Mouse (Mus musculus) stomach, postnatal 0 days (tissue): Measurements from ENCODE around the gene Icam2.

Experiments
- CTCF ChIP-seq: IDR thresholded peaks from 2 replicates; pipeline ENCODE4 v1.5.1; 2016; ENCODE audit warnings: antibody characterized with exemption, low read depth, mild to moderate bottlenecking, moderate library complexity
- EP300 ChIP-seq: optimal IDR thresholded peaks from 2 replicates; pipeline ENCODE3; 2016; ENCODE audit warnings: antibody characterized with exemption

DNA sequence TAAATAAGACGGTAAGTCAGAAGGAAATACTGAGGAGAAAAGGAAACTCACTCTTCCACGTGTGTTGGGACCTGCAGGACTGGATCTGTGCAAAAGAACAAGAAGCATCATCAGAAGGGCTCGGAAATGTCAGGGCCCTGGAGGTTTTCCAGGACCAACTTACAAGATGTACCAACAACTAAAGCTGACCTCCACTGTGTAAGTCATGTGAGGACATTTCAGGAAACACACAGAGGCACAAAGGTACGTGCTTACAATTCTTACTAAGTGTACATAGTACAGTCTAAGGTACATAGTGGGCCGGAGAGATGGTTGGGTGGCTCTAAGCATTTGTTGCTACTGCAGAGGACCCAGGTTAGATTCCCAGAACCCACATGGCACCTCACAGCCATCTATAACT is 49.2 kb upstream of the Icam2 start:
- no peak for TF ChIP-seq CTCF
- TF ChIP-seq EP300 = no peak
